Mouse (Mus musculus) myocyte (in vitro differentiated cells): ENCODE measurements around the gene Psmb7. TPM values are rescaled to one million over a fixed set of nuclear protein-coding genes. Genes with fewer than 3 reads are reported as not detected.

Source experiments
- H3K27me3 ChIP-seq: one replicate; pipeline ENCODE4 v1.6.1; 2011; ENCODE audit not compliant: control insufficient read depth, insufficient read depth, insufficient read length
- H3K36me3 ChIP-seq: one replicate; pipeline ENCODE4 v1.6.1; 2011; ENCODE audit not compliant: control insufficient read depth, insufficient read depth
- H3K4me2 ChIP-seq: one replicate; pipeline ENCODE4 v1.6.1; 2011; ENCODE audit warnings: low read depth, control low read depth
- H3K4me3 ChIP-seq: one replicate; pipeline ENCODE4 v1.5.1; 2011; ENCODE audit warnings: mild to moderate bottlenecking, control low read depth, moderate library complexity
- H3K79me2 ChIP-seq: one replicate; pipeline ENCODE4 v1.6.1; 2011; ENCODE audit not compliant: control insufficient read depth, insufficient read depth
- H3ac ChIP-seq: one replicate; pipeline ENCODE4 v1.6.1; 2011; ENCODE audit not compliant: control insufficient read depth, insufficient read length
- CEBPB ChIP-seq: IDR thresholded peaks from 2 replicates; pipeline ENCODE4 v1.6.1; 2011; ENCODE audit warnings: mild to moderate bottlenecking, moderate library complexity; ENCODE audit not compliant: poor library complexity, insufficient read depth, severe bottlenecking
- E2F4 ChIP-seq: IDR thresholded peaks from one replicate; pipeline ENCODE4 v1.6.1; 2011; ENCODE audit warnings: mild to moderate bottlenecking, control low read depth, moderate library complexity; ENCODE audit not compliant: insufficient read depth
- MAX ChIP-seq: IDR thresholded peaks from one replicate; pipeline ENCODE4 v1.6.1; 2011; ENCODE audit warnings: low read depth, mild to moderate bottlenecking, control low read depth
- MYOD1 ChIP-seq, 3 experiments: IDR thresholded peaks; one replicate each; pipeline ENCODE4 v1.6.1; 2011; ENCODE audit warnings: control low read depth in 2 of 3, low read depth in 2 of 3, mild to moderate bottlenecking in 2 of 3, moderate library complexity in 1 of 3; ENCODE audit not compliant: insufficient read length in 2 of 3, control insufficient read depth in 1 of 3
- MYOG ChIP-seq, 3 experiments: IDR thresholded peaks; one replicate each; pipeline ENCODE4 v1.6.1; 2011; ENCODE audit warnings: control low read depth in 2 of 3, low read depth in 2 of 3, mild to moderate bottlenecking in 2 of 3; ENCODE audit not compliant: insufficient read length in 2 of 3, control insufficient read depth in 1 of 3, insufficient read depth in 1 of 3
- POLR2A ChIP-seq: IDR thresholded peaks from one replicate; pipeline ENCODE4 v1.6.1; 2011; ENCODE audit warnings: low read depth, mild to moderate bottlenecking, control low read depth, moderate library complexity; ENCODE audit not compliant: insufficient read length
- POLR2AphosphoS2 ChIP-seq: IDR thresholded peaks from one replicate; pipeline ENCODE4 v1.6.1; 2011; ENCODE audit warnings: low read depth, control low read depth; ENCODE audit not compliant: insufficient read length
- REST ChIP-seq: IDR thresholded peaks from one replicate; pipeline ENCODE4 v1.6.1; 2011; ENCODE audit warnings: mild to moderate bottlenecking, control low read depth, moderate library complexity; ENCODE audit not compliant: insufficient read depth, insufficient read length
- SRF ChIP-seq: IDR thresholded peaks from one replicate; pipeline ENCODE4 v1.6.1; 2011; ENCODE audit warnings: low read depth; ENCODE audit not compliant: control insufficient read depth, insufficient read length
- TCF12 ChIP-seq: IDR thresholded peaks from one replicate; pipeline ENCODE4 v1.6.1; 2011; ENCODE audit warnings: mild to moderate bottlenecking, control low read depth; ENCODE audit not compliant: poor library complexity, insufficient read depth, severe bottlenecking
- TCF3 ChIP-seq: IDR thresholded peaks from one replicate; pipeline ENCODE4 v1.6.1; 2011; ENCODE audit warnings: low read depth, control low read depth; ENCODE audit not compliant: insufficient read length
- USF1 ChIP-seq: IDR thresholded peaks from one replicate; pipeline ENCODE4 v1.6.1; 2011; ENCODE audit warnings: low read depth, mild to moderate bottlenecking, control low read depth, moderate library complexity
- polyA plus RNA-seq: library from polyadenylated mRNA; unstranded; fragments of >200 nt; fragmentation: generic; extraction: Trizol; gene quantifications from one replicate; pipeline ENCODE4 v1.2.1, GENCODE M21; 2012; ENCODE audit warnings: missing spikeins

Psmb7 gene
- polyA plus RNA-seq, 1 experiment, result 411 TPM

DNA sequence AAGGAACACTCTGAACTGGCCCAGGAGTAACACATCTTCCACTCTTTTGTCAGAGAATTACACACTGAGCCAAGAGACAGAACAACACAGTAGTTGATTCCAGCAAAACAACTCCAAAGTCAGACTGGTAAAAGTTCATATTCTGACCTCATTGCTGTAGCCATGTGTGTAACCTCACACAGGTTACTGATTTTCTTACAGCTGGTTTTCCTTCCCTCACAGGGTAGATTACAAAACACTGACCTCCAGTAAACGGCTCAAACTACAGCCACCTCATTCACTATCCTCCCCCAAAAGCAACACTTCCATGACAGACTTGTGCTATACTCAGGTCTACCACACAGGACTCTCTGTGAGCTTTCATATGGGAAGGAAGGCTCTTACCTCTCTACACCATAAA is 36.2 kb downstream of the Psmb7 start:
- no peak for TF ChIP-seq CEBPB
- no peak for TF ChIP-seq TCF12
- TF ChIP-seq E2F4, result no peak
- TF ChIP-seq USF1, result no peak
- TF ChIP-seq REST, result no peak
- no peak for TF ChIP-seq MYOG (IDR thresholded peaks at IDR 0.05; ENCODE audit: control insufficient read depth in 1 of 3, insufficient read depth in 1 of 3, insufficient read length in 2 of 3, low read depth in 2 of 3)
- TF ChIP-seq SRF, result no peak
- TF ChIP-seq POLR2A, result no peak
- no peak for TF ChIP-seq MAX
- TF ChIP-seq POLR2AphosphoS2, result no peak
- no peak for TF ChIP-seq MYOD1 (IDR thresholded peaks at IDR 0.05; ENCODE audit: control insufficient read depth in 1 of 3, insufficient read length in 2 of 3, low read depth in 2 of 3)
- TF ChIP-seq TCF3, result no peak
- Histone ChIP-seq H3K36me3 (peaks cover 22% of the 10 kb centered on the region), H3K4me2 (no peak overlapping the region), H3K4me3 (no peak overlapping the region), H3ac (no peak overlapping the region), H3K79me2 (peaks cover 29% of the 10 kb centered on the region), H3K27me3 (no peaks in the 10 kb centered on the region)

DNA sequence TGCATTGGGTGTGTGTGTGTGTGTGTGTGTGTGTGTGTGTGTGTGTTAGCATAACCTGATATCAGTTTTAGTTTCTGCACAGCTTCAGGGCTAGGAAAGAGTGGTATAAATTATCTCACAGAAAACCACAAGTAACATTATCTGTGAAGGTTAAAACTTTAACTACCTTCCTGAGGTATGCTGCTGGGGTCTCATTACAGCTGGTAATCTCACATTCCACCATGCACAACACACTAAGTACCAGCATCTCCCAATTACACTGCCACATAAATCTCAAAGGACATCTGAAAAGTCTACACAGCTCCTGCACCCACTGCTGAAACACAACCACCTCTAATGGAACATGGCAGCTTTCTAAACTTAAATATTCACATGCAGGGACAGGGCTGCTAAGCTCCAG is 43.0 kb downstream of the Psmb7 start:
- Histone ChIP-seq H3K79me2 (peaks cover 41% of the 10 kb centered on the region), H3K4me3 (no peak overlapping the region), H3K36me3 (peaks cover 14% of the 10 kb centered on the region), H3K27me3 (no peaks in the 10 kb centered on the region), H3ac (no peak overlapping the region), H3K4me2 (no peak overlapping the region)
- TF ChIP-seq TCF3, result no peak
- TF ChIP-seq MYOD1 (IDR thresholded peaks at IDR 0.05; ENCODE audit: control insufficient read depth in 1 of 3, insufficient read length in 2 of 3, low read depth in 2 of 3), result no peak
- TF ChIP-seq MYOG (IDR thresholded peaks at IDR 0.05; ENCODE audit: control insufficient read depth in 1 of 3, insufficient read depth in 1 of 3, insufficient read length in 2 of 3, low read depth in 2 of 3), result no peak
- no peak for TF ChIP-seq TCF12
- TF ChIP-seq MAX, result no peak
- TF ChIP-seq POLR2AphosphoS2, result no peak
- TF ChIP-seq SRF, result no peak
- no peak for TF ChIP-seq POLR2A

DNA sequence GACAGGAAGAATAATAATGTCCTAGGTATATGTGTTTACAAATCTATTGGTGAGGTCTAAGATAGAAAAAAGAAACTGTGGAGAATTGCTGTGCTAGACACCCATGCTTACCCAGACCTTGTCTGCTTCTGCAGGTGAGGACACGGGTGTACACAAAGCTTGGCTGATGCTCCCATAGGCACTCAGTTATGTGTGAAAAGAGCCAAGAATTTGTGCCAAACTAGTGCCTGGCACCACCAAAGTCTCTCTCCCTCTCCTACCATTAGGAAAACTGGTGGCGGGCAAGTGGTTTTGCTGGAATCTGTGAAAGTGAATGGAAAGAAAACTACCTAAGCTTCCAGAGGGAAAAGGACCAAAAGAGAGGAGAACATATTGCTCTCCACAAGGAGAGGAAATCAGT is 45.5 kb downstream of the Psmb7 start:
- no peaks in the 10 kb centered on the region for H3K27me3 ChIP-seq
- no peak overlapping the region for H3K4me3 ChIP-seq
- no peak overlapping the region for H3K4me2 ChIP-seq
- TF ChIP-seq CEBPB, result no peak
- no peak for TF ChIP-seq REST
- no peak for TF ChIP-seq USF1
- TF ChIP-seq POLR2A, result no peak
- TF ChIP-seq POLR2AphosphoS2, result no peak
- TF ChIP-seq SRF, result no peak
- no peak for TF ChIP-seq TCF12
- TF ChIP-seq MAX, result no peak
- TF ChIP-seq MYOD1 (IDR thresholded peaks at IDR 0.05; ENCODE audit: control insufficient read depth in 1 of 3, insufficient read length in 2 of 3, low read depth in 2 of 3), result no peak
- TF ChIP-seq E2F4, result no peak
- no peak for TF ChIP-seq MYOG (IDR thresholded peaks at IDR 0.05; ENCODE audit: control insufficient read depth in 1 of 3, insufficient read depth in 1 of 3, insufficient read length in 2 of 3, low read depth in 2 of 3)
- no peak for TF ChIP-seq TCF3
- H3K36me3 ChIP-seq, result peaks cover 9% of the 10 kb centered on the region
- H3K79me2 ChIP-seq, result peaks cover 21% of the 10 kb centered on the region
- no peak overlapping the region for H3ac ChIP-seq

DNA sequence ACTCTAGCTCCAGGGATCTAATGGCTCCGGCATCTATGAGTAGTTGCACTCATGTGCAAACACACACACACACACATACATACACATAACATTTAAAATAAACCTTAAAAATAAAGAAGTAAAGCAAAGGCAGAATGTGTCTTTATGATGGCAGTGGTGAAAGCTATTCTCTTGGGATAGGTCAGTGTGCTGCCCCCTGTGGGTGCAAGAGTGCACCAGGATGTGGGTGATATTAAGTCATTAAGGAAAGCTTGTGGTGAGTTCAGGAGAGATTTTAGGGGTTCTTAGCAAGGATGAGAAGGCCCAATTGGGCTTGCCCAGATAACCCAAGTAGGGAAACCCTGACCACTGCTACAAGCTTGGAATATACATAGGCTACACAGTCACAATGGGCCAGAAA is 46.0 kb downstream of the Psmb7 start:
- Histone ChIP-seq H3K4me2 (no peak overlapping the region), H3K27me3 (no peaks in the 10 kb centered on the region), H3K4me3 (no peak overlapping the region), H3ac (no peak overlapping the region), H3K79me2 (peaks cover 16% of the 10 kb centered on the region), H3K36me3 (peaks cover 9% of the 10 kb centered on the region)
- TF ChIP-seq USF1, result no peak
- TF ChIP-seq MYOG (IDR thresholded peaks at IDR 0.05; ENCODE audit: control insufficient read depth in 1 of 3, insufficient read depth in 1 of 3, insufficient read length in 2 of 3, low read depth in 2 of 3), result no peak
- TF ChIP-seq MYOD1 (IDR thresholded peaks at IDR 0.05; ENCODE audit: control insufficient read depth in 1 of 3, insufficient read length in 2 of 3, low read depth in 2 of 3), result no peak
- TF ChIP-seq REST, result no peak
- no peak for TF ChIP-seq CEBPB
- TF ChIP-seq SRF, result no peak
- TF ChIP-seq TCF3, result no peak
- TF ChIP-seq MAX, result no peak
- no peak for TF ChIP-seq E2F4
- no peak for TF ChIP-seq POLR2AphosphoS2
- no peak for TF ChIP-seq POLR2A
- no peak for TF ChIP-seq TCF12

DNA sequence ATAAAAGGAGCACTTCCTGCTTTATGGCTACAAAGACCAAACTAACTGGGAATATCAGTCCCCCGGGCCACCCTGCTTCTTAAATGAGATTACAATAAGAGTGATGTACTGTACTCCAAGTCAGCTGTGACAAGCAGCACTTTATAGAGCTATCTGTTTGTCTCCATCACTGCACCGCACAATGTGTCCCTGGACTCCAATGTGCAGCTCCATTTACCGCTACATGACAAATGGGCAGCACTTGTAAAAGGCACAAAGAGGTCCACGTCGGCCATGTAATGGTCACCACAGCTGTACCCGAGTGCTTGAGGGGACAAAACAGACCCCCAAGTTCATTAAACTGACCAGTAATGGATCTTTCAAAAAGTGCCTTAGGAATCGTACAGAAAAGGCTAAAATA is 49.0 kb downstream of the Psmb7 start:
- TF ChIP-seq SRF (no peak), TCF3 (no peak), MYOG (IDR thresholded peaks at IDR 0.05; ENCODE audit: control insufficient read depth in 1 of 3, insufficient read depth in 1 of 3, insufficient read length in 2 of 3, low read depth in 2 of 3) (no peak), USF1 (no peak), POLR2AphosphoS2 (no peak), TCF12 (no peak), E2F4 (no peak), POLR2A (no peak), CEBPB (no peak), MYOD1 (IDR thresholded peaks at IDR 0.05; ENCODE audit: control insufficient read depth in 1 of 3, insufficient read length in 2 of 3, low read depth in 2 of 3) (no peak), MAX (no peak), REST (no peak)
- H3K4me2 ChIP-seq, result no peak overlapping the region
- peaks cover 17% of the 10 kb centered on the region for H3K36me3 ChIP-seq
- no peak overlapping the region for H3ac ChIP-seq
- no peak overlapping the region for H3K4me3 ChIP-seq
- H3K79me2 ChIP-seq, result peaks cover 10% of the 10 kb centered on the region
- H3K27me3 ChIP-seq, result no peaks in the 10 kb centered on the region
